Mouse (Mus musculus): ENCODE results near the gene Gm5741. TPM values are rescaled to one million over a fixed set of nuclear protein-coding genes. Genes with fewer than 3 reads are reported as not detected.

Gm5741 gene
- polyA plus RNA-seq, 2 experiments = 0.74 to 0.99 TPM

- TF ChIP-seq POLR2A (IDR thresholded peaks at IDR 0.05; ENCODE audit: borderline replicate concordance, extremely low read depth, insufficient read depth, insufficient read length) = no peak
- ATAC-seq (ENCODE audit: low FRiP score, low read depth) (peak; percentile 56; the same call in 1 of the 2 replicates), DNase-seq (ENCODE audit: low spot score) (peak; percentile 58)
- Histone ChIP-seq H3K27me3 (ENCODE audit: control insufficient read depth, insufficient read depth, low read length) (no peaks in the 10 kb centered on the region), H3K9ac (ENCODE audit: low read depth, low read length, severe bottlenecking) (peak within 1 kb of the TSS; percentile 71), H3K4me3 (replicated peaks; ENCODE audit: low read length) (peak within 1 kb of the TSS; percentile 63), H3K4me2 (replicated peaks; ENCODE audit: low read depth, low read length, severe bottlenecking) (peak within 1 kb of the TSS; percentile 92), H3K27ac (replicated peaks; ENCODE audit: low read depth, low read length) (peak within 1 kb of the TSS; percentile 65), H3K4me1 (ENCODE audit: control insufficient read depth, insufficient read depth, low read length) (peaks cover 16% of the 10 kb centered on the region), H3K36me3 (ENCODE audit: control insufficient read depth, insufficient read depth, low read length) (peaks cover 23% of the 10 kb centered on the region), H3K9me3 (ENCODE audit: control insufficient read depth, low read length) (no peaks in the 10 kb centered on the region)
- under 1% methylated on average over 9 of the region's 9 CpGs for WGBS
These were observed 13.4 kb upstream of the Gm5741 start, which contains the start of gene Wdr83 for GRCm38 (mm10) chr8:85081216-85081555. Wdr83 (minus strand) TSS chr8:85081306.

GRCm38 (mm10) chr8:85080532-85081215, 12.9 kb upstream of the Gm5741 start, which contains the start of gene Wdr83os:
Wdr83os (plus strand) TSS chr8:85080740.
- DNase-seq (ENCODE audit: low spot score) = peak; percentile 75
- Histone ChIP-seq H3K9ac (ENCODE audit: low read depth, low read length, severe bottlenecking) (peak within 1 kb of the TSS; percentile 71), H3K4me1 (ENCODE audit: control insufficient read depth, insufficient read depth, low read length) (peaks cover 16% of the 10 kb centered on the region), H3K9me3 (ENCODE audit: control insufficient read depth, low read length) (no peaks in the 10 kb centered on the region), H3K4me3 (replicated peaks; ENCODE audit: low read length) (peak within 1 kb of the TSS; percentile 63), H3K27me3 (ENCODE audit: control insufficient read depth, insufficient read depth, low read length) (no peaks in the 10 kb centered on the region), H3K27ac (replicated peaks; ENCODE audit: low read depth, low read length) (peak within 1 kb of the TSS; percentile 65), H3K36me3 (ENCODE audit: control insufficient read depth, insufficient read depth, low read length) (peaks cover 27% of the 10 kb centered on the region), H3K4me2 (replicated peaks; ENCODE audit: low read depth, low read length, severe bottlenecking) (peak within 1 kb of the TSS; percentile 92)
- under 1% methylated on average over 30 of the region's 30 CpGs for WGBS
- ATAC-seq (ENCODE audit: low FRiP score, low read depth) = peak; percentile 34; the same call in 1 of the 2 replicates
- no peak for TF ChIP-seq POLR2A (IDR thresholded peaks at IDR 0.05; ENCODE audit: borderline replicate concordance, extremely low read depth, insufficient read depth, insufficient read length)

- Histone ChIP-seq H3K9ac (ENCODE audit: low read depth, low read length, severe bottlenecking) (peak overlapping the region; percentile 71), H3K27me3 (ENCODE audit: control insufficient read depth, insufficient read depth, low read length) (no peaks in the 10 kb centered on the region), H3K4me2 (replicated peaks; ENCODE audit: low read depth, low read length, severe bottlenecking) (peak overlapping the region; percentile 92), H3K9me3 (ENCODE audit: control insufficient read depth, low read length) (no peaks in the 10 kb centered on the region), H3K4me1 (ENCODE audit: control insufficient read depth, insufficient read depth, low read length) (peaks cover 16% of the 10 kb centered on the region), H3K36me3 (ENCODE audit: control insufficient read depth, insufficient read depth, low read length) (peaks cover 27% of the 10 kb centered on the region), H3K27ac (replicated peaks; ENCODE audit: low read depth, low read length) (no peak overlapping the region; the same call in 1 of the 2 replicates), H3K4me3 (replicated peaks; ENCODE audit: low read length) (peak overlapping the region; percentile 63)
- ATAC-seq (ENCODE audit: low FRiP score, low read depth) = no peak
- under 1% methylated on average over 24 of the region's 25 CpGs for WGBS
- DNase-seq (ENCODE audit: low spot score) = no peak
- TF ChIP-seq POLR2A (IDR thresholded peaks at IDR 0.05; ENCODE audit: borderline replicate concordance, extremely low read depth, insufficient read depth, insufficient read length) = no peak
These were observed 12.4 kb upstream of the Gm5741 start for GRCm38 (mm10) chr8:85080214-85080531.

GRCm38 (mm10) chr8:85076993-85077392, 9.2 kb upstream of the Gm5741 start:
- ATAC-seq (ENCODE audit: low FRiP score, low read depth) (peak; percentile 47; the same call in 1 of the 2 replicates), DNase-seq (ENCODE audit: low spot score) (peak; percentile 94)
- TF ChIP-seq POLR2A (IDR thresholded peaks at IDR 0.05; ENCODE audit: borderline replicate concordance, extremely low read depth, insufficient read depth, insufficient read length) = no peak
- Histone ChIP-seq H3K27ac (replicated peaks; ENCODE audit: low read depth, low read length) (no peak overlapping the region), H3K36me3 (ENCODE audit: control insufficient read depth, insufficient read depth, low read length) (peaks cover 48% of the 10 kb centered on the region), H3K4me1 (ENCODE audit: control insufficient read depth, insufficient read depth, low read length) (peaks cover 10% of the 10 kb centered on the region), H3K9ac (ENCODE audit: low read depth, low read length, severe bottlenecking) (no peak overlapping the region), H3K27me3 (ENCODE audit: control insufficient read depth, insufficient read depth, low read length) (no peaks in the 10 kb centered on the region), H3K4me3 (replicated peaks; ENCODE audit: low read length) (no peak overlapping the region), H3K4me2 (replicated peaks; ENCODE audit: low read depth, low read length, severe bottlenecking) (no peak overlapping the region), H3K9me3 (ENCODE audit: control insufficient read depth, low read length) (no peaks in the 10 kb centered on the region)
- 0% methylated on average over 2 of the region's 2 CpGs for WGBS

- ATAC-seq (ENCODE audit: low FRiP score, low read depth) = no peak
These were observed 8.2 kb upstream of the Gm5741 start for GRCm38 (mm10) chr8:85076001-85076400.

More at GRCm38 (mm10) chr8:85076001-85076400, 8.2 kb upstream of the Gm5741 start:
- TF ChIP-seq POLR2A (IDR thresholded peaks at IDR 0.05; ENCODE audit: borderline replicate concordance, extremely low read depth, insufficient read depth, insufficient read length) = no peak
- no peak for DNase-seq (ENCODE audit: low spot score)
- H3K4me2 ChIP-seq (replicated peaks; ENCODE audit: low read depth, low read length, severe bottlenecking) = no peak overlapping the region
- no peak overlapping the region for H3K4me3 ChIP-seq (replicated peaks; ENCODE audit: low read length)
- 71% methylated on average over 9 of the region's 9 CpGs for WGBS
- H3K9ac ChIP-seq (ENCODE audit: low read depth, low read length, severe bottlenecking) = no peak overlapping the region
- peaks cover 13% of the 10 kb centered on the region for H3K4me1 ChIP-seq (ENCODE audit: control insufficient read depth, insufficient read depth, low read length)
- peaks cover 48% of the 10 kb centered on the region for H3K36me3 ChIP-seq (ENCODE audit: control insufficient read depth, insufficient read depth, low read length)
- no peak overlapping the region for H3K27ac ChIP-seq (replicated peaks; ENCODE audit: low read depth, low read length)
- no peaks in the 10 kb centered on the region for H3K27me3 ChIP-seq (ENCODE audit: control insufficient read depth, insufficient read depth, low read length)
- no peaks in the 10 kb centered on the region for H3K9me3 ChIP-seq (ENCODE audit: control insufficient read depth, low read length)

Data from limb, embryonic 14.5 days (tissue).